Mouse (Mus musculus): Measurements from ENCODE around the gene Cfap97.
"Not testable (repeated sequence)": the region's sequence is repeated elsewhere in the genome, so short reads cannot be mapped to it uniquely, and the experiment has no call there.

The Cfap97 gene

DNA sequence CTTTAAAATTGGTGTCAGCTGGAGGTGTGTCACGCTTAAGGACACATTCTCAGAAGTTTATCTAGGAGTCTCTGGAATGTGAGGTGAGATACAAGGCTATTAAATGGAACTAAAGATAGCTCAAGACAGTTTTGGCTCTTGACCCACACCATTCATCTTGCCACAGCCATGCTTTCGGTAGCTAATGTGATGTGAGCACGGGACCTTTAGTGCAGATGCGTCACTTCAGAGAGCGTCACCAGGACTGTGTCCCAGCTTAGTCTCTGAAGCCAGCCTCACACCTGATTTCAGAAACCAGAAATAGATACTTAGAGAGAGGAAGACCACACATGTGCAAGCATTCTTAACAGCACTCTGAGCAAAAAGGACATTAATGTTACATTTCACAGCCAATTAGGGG lies 75.1 kb downstream of the Cfap97 start:
- DNase-seq (ENCODE audit: low read depth, low spot score): no peak

GRCm38 (mm10) chr8:46231968-46232367 lies 80.4 kb downstream of the Cfap97 start:
- not testable (repeated sequence) for DNase-seq (ENCODE audit: low read depth, low spot score)

GRCm38 (mm10) chr8:46232798-46233197 lies 81.2 kb downstream of the Cfap97 start:
- DNase-seq (ENCODE audit: low read depth, low spot score): no peak

DNA sequence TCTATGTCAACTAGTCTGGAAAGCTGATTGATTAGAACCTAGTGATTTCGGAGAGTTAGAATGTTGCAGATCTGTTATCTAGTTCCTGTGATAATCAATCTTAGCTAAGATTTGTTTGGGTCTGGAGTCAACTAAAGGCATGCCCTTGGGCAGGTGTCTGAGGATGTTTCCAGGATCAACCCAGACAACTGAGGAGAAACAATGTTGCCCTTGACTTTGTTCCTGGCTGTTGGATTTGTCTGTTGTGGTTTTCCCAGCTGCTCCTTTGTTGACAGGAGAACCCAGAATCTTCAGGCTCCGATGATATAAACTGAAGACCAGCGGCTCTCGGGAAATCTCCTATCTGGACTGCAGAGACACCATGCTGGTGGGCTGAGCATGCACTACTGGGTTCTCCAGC lies 83.2 kb downstream of the Cfap97 start:
- DNase-seq (ENCODE audit: low read depth, low spot score): no peak

DNA sequence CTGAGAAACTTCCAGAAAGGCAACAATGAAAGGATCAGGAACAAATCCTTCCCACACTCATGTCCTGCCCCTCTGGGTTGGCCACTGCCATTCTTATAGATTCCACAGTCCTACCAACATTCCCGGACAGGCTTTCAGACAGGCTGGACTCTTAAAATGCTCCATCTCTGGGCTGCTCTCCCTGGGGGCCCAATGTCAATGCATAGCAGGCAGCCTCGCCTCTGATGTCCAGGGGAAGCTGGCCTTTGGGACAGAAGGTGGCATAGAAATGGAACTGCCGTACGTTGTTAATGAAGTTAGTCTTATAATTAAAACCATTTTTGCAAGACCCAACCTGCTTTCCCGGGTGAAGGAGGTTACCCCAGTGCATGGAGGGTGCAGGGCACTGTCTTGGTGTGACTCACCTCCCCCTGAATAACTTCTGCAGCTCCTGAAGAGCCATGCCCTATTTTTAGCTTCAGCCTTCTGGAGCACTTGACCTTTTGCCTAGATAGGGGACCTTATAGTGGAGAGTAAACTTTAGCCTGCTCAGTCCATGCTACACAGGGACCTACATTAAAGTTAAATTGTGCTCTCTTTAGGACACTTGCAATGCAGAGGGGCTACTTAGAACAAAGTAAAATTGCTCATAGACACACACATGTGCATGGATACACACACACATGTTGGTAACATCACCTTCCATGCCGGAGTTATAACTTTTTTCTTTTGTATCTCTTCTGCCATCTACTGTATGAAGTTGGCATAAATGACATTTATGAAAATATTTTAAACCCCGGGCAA lies 85.1 kb downstream of the Cfap97 start:
- DNase-seq (ENCODE audit: low read depth, low spot score): no peak

DNA sequence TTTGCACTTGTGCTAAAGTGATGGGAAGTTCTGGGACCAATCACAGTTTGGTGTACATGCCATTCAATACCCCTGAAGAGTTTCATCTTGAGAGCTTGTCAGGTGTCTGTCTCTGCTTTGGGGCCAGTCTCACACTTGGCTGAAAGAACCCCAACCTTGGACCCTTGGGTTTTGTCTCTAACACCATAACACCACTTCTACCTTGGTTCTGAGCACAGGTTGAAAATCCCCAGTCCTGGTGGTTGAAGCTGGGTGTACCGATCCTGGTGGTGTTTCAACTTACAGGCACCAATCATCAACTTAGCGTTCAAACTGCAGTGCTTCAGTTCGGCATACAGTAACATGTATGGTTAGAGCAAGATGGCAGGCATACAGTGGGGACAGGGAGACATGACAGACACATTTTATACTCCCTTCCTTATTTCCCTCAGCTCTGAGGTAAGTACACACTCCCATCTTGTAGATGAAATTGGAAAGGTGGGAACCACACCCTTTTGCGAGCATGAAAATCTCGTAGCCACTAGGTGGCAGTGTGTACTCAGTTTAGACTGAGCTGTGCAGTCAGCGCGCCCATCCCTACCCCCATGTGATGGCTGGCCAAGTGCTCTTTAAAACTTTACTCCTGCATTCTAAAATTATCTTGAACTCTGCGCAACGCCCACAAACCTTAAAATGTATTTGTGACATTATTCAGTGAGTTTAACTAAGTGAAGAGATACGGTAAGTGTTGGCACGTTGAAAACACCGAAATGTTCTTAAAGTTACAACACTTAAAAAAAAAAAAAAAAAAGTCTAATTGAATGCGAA lies 90.2 kb downstream of the Cfap97 start:
- peak; percentile 74 for DNase-seq (ENCODE audit: low read depth, low spot score)

GRCm38 (mm10) chr8:46242946-46243345 lies 91.4 kb downstream of the Cfap97 start:
- no peak for DNase-seq (ENCODE audit: low read depth, low spot score)

Measured in R1 (cell line).